Mouse (Mus musculus): ENCODE data around the gene Slc38a7. TPM values are rescaled to one million over a fixed set of nuclear protein-coding genes. Genes with fewer than 3 reads are reported as not detected.

Slc38a7 gene
- polyA plus RNA-seq, 1 experiment from 2014 or later, result 12.9 TPM

DNA sequence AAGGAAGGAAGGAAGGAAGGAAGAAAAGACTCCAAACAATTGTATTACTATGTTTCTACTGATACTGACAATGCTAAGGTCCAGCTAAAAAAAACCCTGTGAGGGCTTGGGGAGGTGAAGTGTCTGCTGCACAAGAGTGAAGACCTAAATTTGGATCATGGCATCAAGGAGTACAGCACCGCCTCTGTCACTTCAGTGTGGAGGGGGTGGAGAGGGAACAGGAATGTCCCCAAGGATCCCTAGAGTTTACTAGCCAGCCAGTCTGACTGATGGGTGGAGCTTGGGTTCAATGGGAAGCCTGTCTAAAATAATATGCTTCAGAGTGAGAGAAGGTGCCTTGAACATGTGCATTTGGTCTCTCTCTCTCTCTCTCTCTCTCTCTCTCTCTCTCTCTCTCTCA lies 35.1 kb downstream of the Slc38a7 start:
- no peak overlapping the region for H3K9ac ChIP-seq (ENCODE audit: low read depth, low read length)
- no peak for ATAC-seq (replicated peaks; ENCODE audit: low FRiP score, low read depth)
- 27% methylated on average over 1 of the region's 1 CpGs for WGBS

DNA sequence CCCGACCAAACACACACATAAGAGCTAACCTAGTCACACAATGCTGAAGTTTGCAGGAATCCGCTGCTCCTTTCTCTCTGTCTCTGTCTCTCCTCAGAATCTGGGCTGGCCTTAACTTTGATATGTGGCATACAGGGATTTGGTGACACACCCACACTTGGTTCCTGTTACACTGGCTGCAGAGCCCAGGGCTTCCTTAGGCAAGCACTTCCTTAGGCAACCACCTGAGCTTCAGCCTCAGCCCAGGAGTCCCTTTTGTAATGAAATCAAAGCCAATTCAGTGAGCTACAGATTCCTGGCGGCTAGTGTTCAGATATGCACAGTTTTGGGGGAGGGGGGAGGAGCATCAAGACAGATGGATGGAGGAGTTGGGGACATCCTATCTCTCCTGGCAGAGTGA lies 35.7 kb downstream of the Slc38a7 start:
- no peak overlapping the region for H3K9ac ChIP-seq (ENCODE audit: low read depth, low read length)
- H3K4me2 ChIP-seq (ENCODE audit: low read length), result no peak overlapping the region
- H3K27ac ChIP-seq, result no peak overlapping the region
- ATAC-seq (replicated peaks; ENCODE audit: low FRiP score, low read depth), result no peak
- H3K36me3 ChIP-seq (ENCODE audit: insufficient read depth, low read length), result no peaks in the 10 kb centered on the region
- no peak overlapping the region for H3K4me3 ChIP-seq (replicated peaks; ENCODE audit: low read depth, low read length)
- WGBS, result 63% methylated on average over 3 of the region's 3 CpGs
- H3K4me1 ChIP-seq (replicated peaks; ENCODE audit: insufficient read depth, low read length), result no peaks in the 10 kb centered on the region
- TF ChIP-seq CTCF (IDR thresholded peaks at IDR 0.05; ENCODE audit: low read depth), result no peak
- H3K9me3 ChIP-seq (replicated peaks; ENCODE audit: low read length), result no peaks in the 10 kb centered on the region
- no peaks in the 10 kb centered on the region for H3K27me3 ChIP-seq (ENCODE audit: insufficient read depth, low read length)
- no peak for DNase-seq (ENCODE audit: low spot score)

More for the DNA sequence above, 35.1 kb downstream of the Slc38a7 start:
- Histone ChIP-seq H3K4me3 (replicated peaks; ENCODE audit: low read depth, low read length) (no peak overlapping the region), H3K4me2 (ENCODE audit: low read length) (no peak overlapping the region), H3K9me3 (replicated peaks; ENCODE audit: low read length) (no peaks in the 10 kb centered on the region), H3K27ac (no peak overlapping the region), H3K27me3 (ENCODE audit: insufficient read depth, low read length) (no peaks in the 10 kb centered on the region), H3K4me1 (replicated peaks; ENCODE audit: insufficient read depth, low read length) (no peaks in the 10 kb centered on the region), H3K36me3 (ENCODE audit: insufficient read depth, low read length) (no peaks in the 10 kb centered on the region)
- TF ChIP-seq CTCF (IDR thresholded peaks at IDR 0.05; ENCODE audit: low read depth), result no peak
- no peak for DNase-seq (ENCODE audit: low spot score)

DNA sequence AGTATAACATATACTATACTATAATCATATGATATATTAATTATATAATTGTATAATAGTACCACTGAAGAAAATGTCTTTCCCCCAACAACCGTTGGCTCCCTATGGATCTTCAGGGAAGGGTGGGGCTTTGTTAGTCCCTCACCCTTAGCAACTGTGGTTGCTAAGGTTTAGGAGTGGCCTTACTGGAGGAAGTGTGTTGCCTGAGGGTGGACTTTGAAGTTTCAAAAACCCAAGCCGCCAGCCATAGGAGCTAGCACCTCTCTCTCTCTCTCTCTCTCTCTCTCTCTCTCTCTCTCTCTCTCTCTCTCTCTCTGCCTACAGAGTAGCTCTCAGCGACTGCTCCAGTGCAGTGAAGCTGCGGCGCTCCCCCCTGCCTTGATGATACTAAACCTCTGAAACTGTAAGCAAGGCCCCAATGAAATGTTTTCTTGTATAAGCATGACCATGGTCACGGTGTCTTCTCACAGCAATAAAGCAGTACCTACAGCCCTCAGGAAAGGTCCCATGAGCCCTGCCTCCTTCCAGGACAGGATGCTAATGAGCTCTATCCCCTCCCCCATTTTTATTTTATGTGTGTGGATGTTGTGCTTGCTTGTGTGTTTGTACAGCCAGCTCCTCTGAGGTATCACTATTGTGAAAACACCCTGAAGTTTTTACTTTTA lies 37.2 kb downstream of the Slc38a7 start:
- H3K27me3 ChIP-seq (ENCODE audit: insufficient read depth, low read length), result no peaks in the 10 kb centered on the region
- TF ChIP-seq CTCF (IDR thresholded peaks at IDR 0.05; ENCODE audit: low read depth), result no peak
- H3K9me3 ChIP-seq (replicated peaks; ENCODE audit: low read length), result no peaks in the 10 kb centered on the region
- H3K9ac ChIP-seq (ENCODE audit: low read depth, low read length), result no peak overlapping the region
- no peak overlapping the region for H3K27ac ChIP-seq
- DNase-seq (ENCODE audit: low spot score), result no peak
- no peaks in the 10 kb centered on the region for H3K36me3 ChIP-seq (ENCODE audit: insufficient read depth, low read length)
- no peak overlapping the region for H3K4me2 ChIP-seq (ENCODE audit: low read length)
- H3K4me3 ChIP-seq (replicated peaks; ENCODE audit: low read depth, low read length), result no peak overlapping the region
- 25% methylated on average over 6 of the region's 6 CpGs for WGBS
- H3K4me1 ChIP-seq (replicated peaks; ENCODE audit: insufficient read depth, low read length), result no peaks in the 10 kb centered on the region
- ATAC-seq (replicated peaks; ENCODE audit: low FRiP score, low read depth), result no peak

DNA sequence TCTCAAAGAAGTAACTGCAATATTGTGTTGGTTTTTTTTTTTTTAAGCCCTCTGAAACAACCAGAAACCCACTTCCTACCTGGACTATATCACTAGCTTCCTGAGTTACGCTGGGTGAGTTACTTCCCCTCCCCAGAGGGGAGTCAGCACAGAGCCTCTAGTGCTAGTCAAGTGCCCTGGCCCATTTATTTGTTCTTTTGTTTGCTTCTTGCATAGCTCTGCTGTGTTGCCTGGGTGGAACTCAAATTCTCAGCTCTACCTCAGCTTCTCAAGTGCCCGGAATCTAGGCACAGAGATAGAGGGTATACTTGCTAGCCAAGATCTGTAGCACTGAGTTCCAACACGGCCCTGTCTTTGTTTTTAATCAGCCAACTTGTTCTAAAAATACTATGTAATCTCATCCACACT lies 43.2 kb downstream of the Slc38a7 start:
- no peaks in the 10 kb centered on the region for H3K36me3 ChIP-seq (ENCODE audit: insufficient read depth, low read length)
- no peak overlapping the region for H3K27ac ChIP-seq
- peaks cover 9% of the 10 kb centered on the region for H3K4me1 ChIP-seq (replicated peaks; ENCODE audit: insufficient read depth, low read length)
- H3K4me3 ChIP-seq (replicated peaks; ENCODE audit: low read depth, low read length), result no peak overlapping the region
- no peaks in the 10 kb centered on the region for H3K27me3 ChIP-seq (ENCODE audit: insufficient read depth, low read length)
- DNase-seq (ENCODE audit: low spot score) (no peak), ATAC-seq (replicated peaks; ENCODE audit: low FRiP score, low read depth) (no peak)
- WGBS, result 56% methylated on average over 3 of the region's 3 CpGs
- no peak for TF ChIP-seq CTCF (IDR thresholded peaks at IDR 0.05; ENCODE audit: low read depth)
- H3K4me2 ChIP-seq (ENCODE audit: low read length), result no peak overlapping the region
- H3K9me3 ChIP-seq (replicated peaks; ENCODE audit: low read length), result no peaks in the 10 kb centered on the region
- H3K9ac ChIP-seq (ENCODE audit: low read depth, low read length), result no peak overlapping the region

DNA sequence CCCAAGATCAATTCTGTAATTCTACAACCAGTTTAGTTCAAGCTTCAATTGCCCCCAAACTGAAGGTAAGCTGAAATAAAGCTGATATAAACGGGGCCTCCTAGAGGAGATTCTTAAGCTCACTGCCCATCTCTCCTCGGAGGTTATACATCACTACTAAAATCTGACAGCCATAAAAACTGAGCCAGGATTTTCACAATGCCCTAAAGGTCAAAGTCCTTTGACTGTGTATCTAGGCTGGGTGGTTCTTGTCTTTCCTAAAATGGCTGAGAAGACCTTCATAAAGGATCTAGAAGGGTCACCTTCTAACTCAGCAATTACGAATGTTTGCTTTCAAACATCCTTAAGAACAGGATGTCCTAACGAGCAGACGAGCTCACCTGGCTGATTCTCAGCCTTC lies 44.2 kb downstream of the Slc38a7 start:
- no peak for TF ChIP-seq CTCF (IDR thresholded peaks at IDR 0.05; ENCODE audit: low read depth)
- no peak for DNase-seq (ENCODE audit: low spot score)
- no peaks in the 10 kb centered on the region for H3K36me3 ChIP-seq (ENCODE audit: insufficient read depth, low read length)
- 81% methylated on average over 5 of the region's 5 CpGs for WGBS
- H3K4me2 ChIP-seq (ENCODE audit: low read length), result no peak overlapping the region
- no peak overlapping the region for H3K4me3 ChIP-seq (replicated peaks; ENCODE audit: low read depth, low read length)
- no peaks in the 10 kb centered on the region for H3K27me3 ChIP-seq (ENCODE audit: insufficient read depth, low read length)
- H3K27ac ChIP-seq, result no peak overlapping the region
- no peak for ATAC-seq (replicated peaks; ENCODE audit: low FRiP score, low read depth)
- H3K9me3 ChIP-seq (replicated peaks; ENCODE audit: low read length), result no peaks in the 10 kb centered on the region
- no peak overlapping the region for H3K9ac ChIP-seq (ENCODE audit: low read depth, low read length)
- H3K4me1 ChIP-seq (replicated peaks; ENCODE audit: insufficient read depth, low read length), result peaks cover 14% of the 10 kb centered on the region

DNA sequence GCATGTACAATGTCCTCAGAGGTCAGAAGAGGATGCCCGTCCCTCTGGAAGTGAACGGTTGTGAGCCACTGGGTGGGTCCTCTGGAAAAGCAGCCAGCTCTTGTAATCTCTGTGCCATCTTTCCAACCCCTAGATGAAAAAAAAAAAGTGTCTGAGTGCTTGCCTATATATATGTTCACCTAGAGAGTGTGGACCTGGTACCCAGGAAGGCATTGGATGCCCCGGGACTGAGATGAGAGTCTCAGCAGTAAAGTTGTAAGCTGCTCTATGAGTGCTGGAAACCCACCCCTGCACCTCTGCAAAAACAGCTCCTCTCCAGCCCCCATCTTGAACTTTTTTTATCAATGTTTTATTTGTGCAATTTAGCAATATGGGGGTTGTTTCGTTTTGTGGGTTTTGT lies 44.7 kb downstream of the Slc38a7 start:
- TF ChIP-seq CTCF (IDR thresholded peaks at IDR 0.05; ENCODE audit: low read depth), result no peak

DNA sequence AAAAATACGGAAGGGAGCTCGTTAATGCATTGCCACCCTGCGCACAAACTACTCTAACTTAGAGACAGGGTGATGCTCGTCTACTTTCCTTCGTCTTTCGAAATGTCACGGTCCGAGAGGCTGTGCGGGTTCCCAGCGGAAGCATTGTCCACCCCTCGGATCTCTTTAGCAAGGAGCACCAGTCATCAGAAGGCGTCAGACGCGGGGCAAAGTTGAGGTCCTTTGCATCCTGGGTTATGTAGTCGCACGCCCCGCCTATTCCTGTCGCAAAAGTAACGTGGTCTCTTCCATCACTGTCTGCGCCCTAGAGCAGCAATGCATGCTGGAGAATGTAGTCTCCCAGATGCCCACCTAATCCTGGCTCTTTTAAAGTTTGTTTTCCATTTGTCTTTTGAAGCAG lies 45.5 kb downstream of the Slc38a7 start:
- TF ChIP-seq CTCF (IDR thresholded peaks at IDR 0.05; ENCODE audit: low read depth), result no peak
- peaks cover 14% of the 10 kb centered on the region for H3K4me1 ChIP-seq (replicated peaks; ENCODE audit: insufficient read depth, low read length)
- peak overlapping the region; percentile 55; the same call in 1 of the 2 replicates for H3K9ac ChIP-seq (ENCODE audit: low read depth, low read length)
- peak; percentile 100 for DNase-seq (ENCODE audit: low spot score)
- no peaks in the 10 kb centered on the region for H3K9me3 ChIP-seq (replicated peaks; ENCODE audit: low read length)
- H3K4me3 ChIP-seq (replicated peaks; ENCODE audit: low read depth, low read length), result peak overlapping the region; percentile 100
- peak; percentile 93 for ATAC-seq (replicated peaks; ENCODE audit: low FRiP score, low read depth)
- peak overlapping the region; percentile 95 for H3K27ac ChIP-seq
- no peaks in the 10 kb centered on the region for H3K36me3 ChIP-seq (ENCODE audit: insufficient read depth, low read length)
- under 1% methylated on average over 20 of the region's 20 CpGs for WGBS
- H3K4me2 ChIP-seq (ENCODE audit: low read length), result peak overlapping the region; percentile 89
- no peaks in the 10 kb centered on the region for H3K27me3 ChIP-seq (ENCODE audit: insufficient read depth, low read length)

More for the DNA sequence above, 44.7 kb downstream of the Slc38a7 start:
- Histone ChIP-seq H3K27ac (no peak overlapping the region), H3K27me3 (ENCODE audit: insufficient read depth, low read length) (no peaks in the 10 kb centered on the region), H3K4me3 (replicated peaks; ENCODE audit: low read depth, low read length) (no peak overlapping the region), H3K4me2 (ENCODE audit: low read length) (no peak overlapping the region), H3K9me3 (replicated peaks; ENCODE audit: low read length) (no peaks in the 10 kb centered on the region), H3K36me3 (ENCODE audit: insufficient read depth, low read length) (no peaks in the 10 kb centered on the region), H3K9ac (ENCODE audit: low read depth, low read length) (no peak overlapping the region), H3K4me1 (replicated peaks; ENCODE audit: insufficient read depth, low read length) (peaks cover 14% of the 10 kb centered on the region)
- 85% methylated on average over 4 of the region's 4 CpGs for WGBS
- no peak for ATAC-seq (replicated peaks; ENCODE audit: low FRiP score, low read depth)
- DNase-seq (ENCODE audit: low spot score), result no peak

All from kidney, postnatal 0 days (tissue).